Mouse (Mus musculus) erythroblast, embryonic 14.5 days (primary cell): Measurements from ENCODE around the gene Hacd2.

Source experiments
- GATA1 ChIP-seq: IDR thresholded peaks from 2 replicates; pipeline ENCODE4 v1.6.1; 2012; ENCODE audit warnings: low read length, inconsistent platforms, mixed read lengths
- TAL1 ChIP-seq: IDR thresholded peaks from 3 replicates; pipeline ENCODE4 v1.6.1; 2012; ENCODE audit warnings: low read length, inconsistent platforms, mixed read lengths

DNA sequence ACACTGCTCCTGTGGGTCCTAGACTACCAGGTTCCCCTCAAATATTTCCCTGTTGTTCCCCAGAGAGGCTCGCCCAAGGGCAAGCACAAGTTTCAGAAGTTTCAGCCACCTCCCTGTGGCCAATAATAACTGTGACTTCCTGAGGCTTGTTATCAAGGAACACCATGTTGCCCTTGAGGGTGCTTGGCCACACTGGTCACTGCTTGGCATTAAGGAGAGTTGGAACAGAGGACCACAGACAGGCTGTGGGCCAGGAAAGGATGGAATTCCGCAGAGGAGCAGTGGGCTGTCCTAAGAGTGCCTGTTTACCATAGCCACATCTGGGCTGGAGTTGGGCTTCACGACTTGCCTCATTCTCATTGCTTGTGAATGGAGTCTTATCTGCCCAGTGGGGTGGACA is 107.9 kb downstream of the Hacd2 start:
- TF ChIP-seq GATA1: no peak
- no peak for TF ChIP-seq TAL1
